Mouse (Mus musculus) forebrain, embryonic 14.5 days (tissue): ENCODE results near the gene Cnnm2. TPM values are rescaled to one million over a fixed set of nuclear protein-coding genes. Genes with fewer than 3 reads are reported as not detected.

ENCODE experiments used
- ATAC-seq: fragments of 200-750 bp; cut with Nextera tagmentation; 2 replicates; pipeline ENCODE4 v1.8.0; 2017; ENCODE audit warnings: mild to moderate bottlenecking, moderate library complexity
- DNase-seq: peaks from one replicate; pipeline ENCODE4 v3.0.0-alpha.2; 2015; ENCODE audit warnings: low spot score
- H3K27ac ChIP-seq: fragments of 300-500 bp; sonication (generic); 2 replicates; pipeline ENCODE4 v1.5.1; 2014; ENCODE audit warnings: low read depth, mild to moderate bottlenecking, control low read depth, low read length, moderate library complexity
- H3K27me3 ChIP-seq: fragments of 300-500 bp; sonication (generic); replicated peaks from 2 replicates; pipeline ENCODE4 v1.6.1; 2014; ENCODE audit warnings: low read length, control low read depth, mixed read lengths; ENCODE audit not compliant: control insufficient read depth, insufficient read depth
- H3K36me3 ChIP-seq: fragments of 300-500 bp; sonication (generic); 2 replicates; pipeline ENCODE4 v1.6.1; 2014; ENCODE audit warnings: low read length, control low read depth; ENCODE audit not compliant: control insufficient read depth, insufficient read depth
- H3K4me1 ChIP-seq: fragments of 300-500 bp; sonication (generic); 2 replicates; pipeline ENCODE4 v1.6.1; 2014; ENCODE audit warnings: antibody characterized with exemption, low read length, control low read depth; ENCODE audit not compliant: control insufficient read depth, insufficient read depth
- H3K4me2 ChIP-seq: fragments of 300-500 bp; sonication (generic); 2 replicates; pipeline ENCODE4 v1.6.1; 2014; ENCODE audit warnings: mild to moderate bottlenecking, control low read depth, low read length
- H3K4me3 ChIP-seq: fragments of 300-500 bp; sonication (generic); 2 replicates; pipeline ENCODE4 v1.5.1; 2014; ENCODE audit warnings: low read depth, low read length, control low read depth
- H3K9ac ChIP-seq: fragments of 300-500 bp; sonication (generic); 2 replicates; pipeline ENCODE4 v1.6.1; 2014; ENCODE audit warnings: mild to moderate bottlenecking, low read length, control low read depth, moderate library complexity
- H3K9me3 ChIP-seq: fragments of 300-500 bp; sonication (generic); replicated peaks from 2 replicates; pipeline ENCODE4 v1.6.1; 2016; ENCODE audit warnings: low read length, control low read depth, mixed read lengths; ENCODE audit not compliant: control insufficient read depth
- WGBS: fragments of 180-500 bp; shearing (Covaris S2); extraction: QIAGEN DNeasy Blood & Tissue Kit; methylation state at CpG from one replicate; pipeline ENCODE4 v1.1.7; 2014; 5-methylcytosine and 5-hydroxymethylcytosine counted together
- polyA plus RNA-seq: library from polyadenylated mRNA; unstranded; fragments of >200 nt; fragmentation: Nextera tagmentation; extraction: Ambion mirVana; gene quantifications from 2 replicates; pipeline ENCODE4 v1.2.1, GENCODE M21; 2014

Gene Cnnm2
- polyA plus RNA-seq, 1 experiment from 2014 or later: 2.8 TPM

GRCm38 (mm10) chr19:46819276-46819675 is 57.9 kb downstream of the Cnnm2 start:
- Histone ChIP-seq H3K9ac (no peak overlapping the region), H3K27me3 (no peaks in the 10 kb centered on the region), H3K4me3 (no peak overlapping the region), H3K9me3 (no peaks in the 10 kb centered on the region), H3K27ac (no peak overlapping the region), H3K36me3 (no peaks in the 10 kb centered on the region), H3K4me2 (no peak overlapping the region), H3K4me1 (no peaks in the 10 kb centered on the region)
- 66% methylated on average over 7 of the region's 7 CpGs for WGBS
- DNase-seq (no peak), ATAC-seq (no peak)

GRCm38 (mm10) chr19:46822491-46822890 is 61.1 kb downstream of the Cnnm2 start:
- Histone ChIP-seq H3K4me3 (no peak overlapping the region), H3K9ac (no peak overlapping the region), H3K27ac (no peak overlapping the region), H3K27me3 (no peaks in the 10 kb centered on the region), H3K4me2 (no peak overlapping the region), H3K36me3 (no peaks in the 10 kb centered on the region), H3K9me3 (no peaks in the 10 kb centered on the region), H3K4me1 (no peaks in the 10 kb centered on the region)
- ATAC-seq: no peak
- 90% methylated on average over 4 of the region's 4 CpGs for WGBS
- DNase-seq: peak; percentile 10

- no peak for ATAC-seq
- H3K4me1 ChIP-seq: no peaks in the 10 kb centered on the region
- no peak overlapping the region for H3K27ac ChIP-seq
- H3K9ac ChIP-seq: no peak overlapping the region
- H3K4me2 ChIP-seq: no peak overlapping the region
- H3K9me3 ChIP-seq: no peaks in the 10 kb centered on the region
- no peak for DNase-seq
- no peaks in the 10 kb centered on the region for H3K36me3 ChIP-seq
- no peak overlapping the region for H3K4me3 ChIP-seq
- H3K27me3 ChIP-seq: no peaks in the 10 kb centered on the region
- 82% methylated on average over 5 of the region's 5 CpGs for WGBS
Observed at GRCm38 (mm10) chr19:46823759-46824158, 62.4 kb downstream of the Cnnm2 start.

DNA sequence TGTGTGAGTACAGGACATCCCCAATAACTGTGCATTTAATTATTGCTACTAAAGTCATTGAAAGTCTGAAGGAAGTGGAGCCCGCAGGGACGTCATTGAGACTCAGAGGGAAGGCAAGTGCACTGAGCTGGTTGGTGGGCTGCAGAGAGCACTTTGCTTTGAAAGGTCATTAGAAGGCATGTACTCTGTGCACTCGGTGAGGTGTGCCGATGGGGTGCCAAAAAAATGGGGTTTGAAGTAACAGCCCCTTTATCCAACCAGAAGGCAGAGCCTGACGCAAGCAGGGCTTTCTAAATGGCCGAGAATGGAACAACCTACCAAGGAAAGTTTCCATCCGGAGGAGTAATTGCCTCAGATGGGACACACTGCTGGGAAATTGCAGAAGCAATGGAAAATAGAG is 63.5 kb downstream of the Cnnm2 start:
- Histone ChIP-seq H3K27me3 (no peaks in the 10 kb centered on the region), H3K27ac (no peak overlapping the region), H3K4me2 (no peak overlapping the region), H3K9ac (no peak overlapping the region), H3K36me3 (no peaks in the 10 kb centered on the region), H3K4me3 (no peak overlapping the region), H3K9me3 (no peaks in the 10 kb centered on the region), H3K4me1 (no peaks in the 10 kb centered on the region)
- 67% methylated on average over 7 of the region's 7 CpGs for WGBS
- DNase-seq (no peak), ATAC-seq (no peak)

DNA sequence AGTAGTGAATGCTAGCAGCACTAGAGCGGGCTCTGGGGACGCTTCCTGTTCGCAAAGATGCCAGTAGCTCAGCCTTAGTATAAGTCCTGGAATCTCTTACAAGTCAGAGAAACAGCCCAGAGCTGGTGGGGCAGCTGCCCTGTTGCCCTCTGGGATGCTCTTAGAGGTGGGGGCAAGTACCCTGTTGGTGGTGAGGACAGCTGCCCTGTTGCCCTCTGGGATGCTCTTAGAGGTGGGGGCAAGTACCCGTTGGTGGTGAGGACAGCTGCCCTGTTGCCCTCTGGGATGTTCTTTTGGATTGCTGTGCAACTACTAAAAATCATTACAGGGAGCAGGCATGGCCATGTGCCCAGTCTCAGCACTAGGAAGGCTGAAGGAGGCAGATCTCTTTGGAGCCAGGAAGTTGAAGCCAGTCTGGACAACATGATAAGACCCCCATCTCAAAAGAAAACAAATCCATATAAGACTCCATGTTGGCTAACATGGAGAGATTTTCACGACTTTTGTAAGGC is 66.3 kb downstream of the Cnnm2 start:
- no peaks in the 10 kb centered on the region for H3K36me3 ChIP-seq
- no peaks in the 10 kb centered on the region for H3K9me3 ChIP-seq
- no peaks in the 10 kb centered on the region for H3K27me3 ChIP-seq
- no peak overlapping the region for H3K4me3 ChIP-seq
- H3K4me1 ChIP-seq: no peaks in the 10 kb centered on the region
- no peak overlapping the region for H3K27ac ChIP-seq
- H3K9ac ChIP-seq: no peak overlapping the region
- no peak for ATAC-seq
- 91% methylated on average over 5 of the region's 5 CpGs for WGBS
- no peak for DNase-seq
- no peak overlapping the region for H3K4me2 ChIP-seq

DNA sequence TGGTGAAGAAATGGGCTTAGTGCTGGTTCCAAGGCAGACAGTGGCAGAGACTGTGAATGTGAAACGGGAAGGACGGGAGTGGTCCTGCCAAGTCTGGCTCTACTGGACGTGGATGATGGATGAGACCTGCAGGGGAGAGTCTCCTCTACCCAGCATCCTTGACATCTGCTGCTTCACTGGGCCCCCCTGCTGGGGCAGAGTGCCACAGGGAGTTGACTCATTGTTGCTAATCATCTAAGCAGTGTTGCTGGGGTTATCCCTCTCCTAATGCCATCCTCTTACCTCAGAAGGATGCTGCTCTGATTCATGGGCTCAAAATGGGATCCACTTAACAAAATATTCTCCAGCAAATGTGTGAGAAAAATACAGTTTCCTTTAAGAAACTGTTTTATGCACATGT is 67.6 kb downstream of the Cnnm2 start:
- no peak overlapping the region for H3K9ac ChIP-seq
- 71% methylated on average over 3 of the region's 3 CpGs for WGBS
- H3K4me1 ChIP-seq: no peaks in the 10 kb centered on the region
- H3K27ac ChIP-seq: no peak overlapping the region
- ATAC-seq (no peak), DNase-seq (no peak)
- H3K36me3 ChIP-seq: no peaks in the 10 kb centered on the region
- no peaks in the 10 kb centered on the region for H3K27me3 ChIP-seq
- no peaks in the 10 kb centered on the region for H3K9me3 ChIP-seq
- H3K4me3 ChIP-seq: no peak overlapping the region
- no peak overlapping the region for H3K4me2 ChIP-seq

GRCm38 (mm10) chr19:46831381-46831780 is 70.0 kb downstream of the Cnnm2 start:
- Histone ChIP-seq H3K27me3 (no peaks in the 10 kb centered on the region), H3K4me2 (no peak overlapping the region), H3K36me3 (no peaks in the 10 kb centered on the region), H3K4me1 (no peaks in the 10 kb centered on the region), H3K27ac (no peak overlapping the region), H3K9me3 (no peaks in the 10 kb centered on the region), H3K4me3 (no peak overlapping the region), H3K9ac (no peak overlapping the region)
- 86% methylated on average over 9 of the region's 9 CpGs for WGBS
- DNase-seq (no peak), ATAC-seq (no peak)

DNA sequence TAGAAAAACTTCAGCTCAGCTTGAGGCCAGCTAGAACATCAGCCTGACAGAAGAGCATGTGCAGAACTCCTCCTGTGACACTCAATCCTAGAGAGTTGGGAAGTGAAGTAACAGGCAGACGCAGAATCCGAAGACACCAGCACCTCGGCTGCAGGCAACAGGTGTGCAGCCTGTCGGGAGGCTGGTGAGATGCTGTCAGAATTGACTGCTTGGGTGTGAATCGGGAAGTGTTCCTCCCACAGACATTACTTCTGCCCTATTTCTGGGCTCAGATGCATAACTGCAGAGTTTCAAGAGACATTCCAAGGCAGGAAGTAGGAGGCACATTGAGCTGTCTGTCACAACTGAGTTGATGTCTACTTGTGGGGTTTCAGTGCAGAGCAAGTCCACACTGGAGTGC is 72.9 kb downstream of the Cnnm2 start:
- Histone ChIP-seq H3K4me2 (no peak overlapping the region), H3K4me3 (no peak overlapping the region), H3K36me3 (no peaks in the 10 kb centered on the region), H3K4me1 (no peaks in the 10 kb centered on the region), H3K27ac (no peak overlapping the region), H3K9ac (no peak overlapping the region), H3K27me3 (no peaks in the 10 kb centered on the region), H3K9me3 (no peaks in the 10 kb centered on the region)
- DNase-seq (no peak), ATAC-seq (no peak)
- WGBS: 89% methylated on average over 5 of the region's 5 CpGs

- no peak overlapping the region for H3K4me2 ChIP-seq
- no peak overlapping the region for H3K4me3 ChIP-seq
- DNase-seq: no peak
- no peak overlapping the region for H3K27ac ChIP-seq
- no peaks in the 10 kb centered on the region for H3K27me3 ChIP-seq
- H3K4me1 ChIP-seq: no peaks in the 10 kb centered on the region
- no peak overlapping the region for H3K9ac ChIP-seq
- H3K36me3 ChIP-seq: no peaks in the 10 kb centered on the region
- no peak for ATAC-seq
- no peaks in the 10 kb centered on the region for H3K9me3 ChIP-seq
- WGBS: 83% methylated on average over 4 of the region's 4 CpGs
Observed at GRCm38 (mm10) chr19:46835339-46835738, 73.9 kb downstream of the Cnnm2 start.
